Mouse (Mus musculus) liver, embryonic 15.5 days (tissue): ENCODE data around the gene Mpg. TPM values are rescaled to one million over a fixed set of nuclear protein-coding genes. Genes with fewer than 3 reads are reported as not detected.

ENCODE experiments used
- ATAC-seq: fragments of 200-750 bp; cut with Nextera tagmentation; 2 replicates; pipeline ENCODE4 v1.8.0; 2017; ENCODE audit warnings: moderate number of reproducible peaks, mild to moderate bottlenecking, moderate library complexity; ENCODE audit not compliant: insufficient read depth
- H3K27ac ChIP-seq: fragments of 300-500 bp; sonication (generic); replicated peaks from 2 replicates; pipeline ENCODE4 v1.5.1; 2015; ENCODE audit warnings: mild to moderate bottlenecking, inconsistent platforms
- H3K27me3 ChIP-seq: fragments of 300-500 bp; sonication (generic); 2 replicates; pipeline ENCODE4 v1.6.1; 2015; ENCODE audit warnings: mild to moderate bottlenecking, inconsistent platforms
- H3K36me3 ChIP-seq: fragments of 300-500 bp; sonication (generic); replicated peaks from 2 replicates; pipeline ENCODE4 v1.6.1; 2015; ENCODE audit warnings: moderate library complexity, mild to moderate bottlenecking, inconsistent platforms
- H3K4me1 ChIP-seq: fragments of 300-500 bp; sonication (generic); replicated peaks from 2 replicates; pipeline ENCODE4 v1.6.1; 2015; ENCODE audit warnings: inconsistent platforms
- H3K4me2 ChIP-seq: fragments of 300-500 bp; sonication (generic); 2 replicates; pipeline ENCODE4 v1.6.1; 2015; ENCODE audit warnings: moderate library complexity, mild to moderate bottlenecking, inconsistent platforms
- H3K4me3 ChIP-seq: fragments of 300-500 bp; sonication (generic); replicated peaks from 2 replicates; pipeline ENCODE4 v1.5.1; 2015; ENCODE audit warnings: mild to moderate bottlenecking, inconsistent platforms
- H3K9ac ChIP-seq: fragments of 300-500 bp; sonication (generic); 2 replicates; pipeline ENCODE4 v1.6.1; 2015; ENCODE audit warnings: moderate library complexity, mild to moderate bottlenecking, inconsistent platforms
- H3K9me3 ChIP-seq: fragments of 300-500 bp; sonication (generic); replicated peaks from 2 replicates; pipeline ENCODE4 v1.6.1; 2016; ENCODE audit warnings: inconsistent platforms
- WGBS: fragments of 180-500 bp; shearing (Covaris S2); methylation state at CpG from one replicate; pipeline ENCODE4 v1.1.7; 2015; ENCODE audit warnings: mixed read lengths; ENCODE audit not compliant: insufficient replicate concordance; 5-methylcytosine and 5-hydroxymethylcytosine counted together
- polyA plus RNA-seq: library from polyadenylated mRNA; unstranded; fragments of >200 nt; fragmentation: Nextera tagmentation; extraction: Ambion mirVana; gene quantifications from 2 replicates; pipeline ENCODE4 v1.2.1, GENCODE M21; 2015

Mpg gene
- polyA plus RNA-seq, 1 experiment from 2014 or later = 18.3 TPM

DNA sequence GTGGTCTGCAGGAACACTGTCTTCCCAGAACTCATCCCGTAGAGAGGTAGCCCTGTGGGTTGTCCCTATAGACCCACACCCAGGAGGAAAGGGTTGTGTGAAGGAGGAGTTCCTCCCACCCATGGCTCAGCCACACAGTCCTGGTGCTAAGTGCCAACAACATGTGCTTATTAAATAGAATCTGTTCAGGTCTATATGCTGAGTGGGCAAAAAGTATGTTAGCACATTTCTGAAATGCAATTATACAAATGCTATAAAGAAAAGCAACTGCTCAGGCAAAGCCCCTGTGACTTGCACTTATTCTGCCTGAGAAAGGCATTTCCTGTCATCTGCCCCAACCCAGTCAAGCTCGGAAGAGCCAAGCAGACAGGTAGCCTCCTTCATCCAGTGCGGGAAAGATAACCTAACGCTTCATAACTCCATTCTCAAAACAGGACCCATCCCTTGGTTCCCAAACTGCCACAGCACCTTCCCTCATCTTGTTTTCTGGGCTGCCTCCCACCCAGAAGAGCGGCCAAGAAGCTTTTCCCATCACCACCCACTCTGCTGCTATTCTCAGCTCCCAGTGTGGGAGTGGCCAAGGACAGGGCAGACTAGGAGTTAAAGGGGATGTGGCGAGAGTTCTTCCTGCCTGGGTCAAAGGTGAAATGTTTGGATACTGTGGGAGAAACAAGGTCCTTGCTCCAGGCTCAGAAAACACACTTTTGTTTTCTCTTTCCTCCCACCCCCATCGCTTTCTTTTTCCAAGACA is 17.1 kb downstream of the Mpg start:
- Histone ChIP-seq H3K36me3 (peaks cover 80% of the 10 kb centered on the region), H3K4me2 (peak overlapping the region; percentile 14)

DNA sequence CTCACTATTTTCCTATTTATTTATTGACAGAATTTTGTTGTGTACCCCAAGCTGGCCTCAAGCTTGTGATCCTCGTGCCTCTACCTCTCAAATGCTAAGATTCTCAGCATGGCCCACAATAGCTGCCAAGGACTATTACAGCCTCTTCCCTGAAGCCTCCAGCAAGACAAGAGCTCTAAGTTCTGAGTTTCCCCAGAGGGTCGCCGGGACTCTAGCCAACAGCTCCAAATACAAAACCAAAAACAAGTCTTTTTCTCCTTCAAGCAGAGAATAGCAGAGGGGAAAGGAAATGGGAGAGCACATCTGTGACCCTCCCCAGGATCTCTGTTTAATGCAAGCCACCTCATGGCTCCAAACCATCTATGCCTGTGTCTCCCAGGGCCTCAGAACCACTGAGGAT is 17.8 kb downstream of the Mpg start:
- H3K4me3 ChIP-seq = no peak overlapping the region
- peak overlapping the region; percentile 56 for H3K4me2 ChIP-seq
- peaks cover 96% of the 10 kb centered on the region for H3K4me1 ChIP-seq
- H3K27me3 ChIP-seq = no peaks in the 10 kb centered on the region
- H3K9me3 ChIP-seq = no peaks in the 10 kb centered on the region
- ATAC-seq = no peak
- peaks cover 79% of the 10 kb centered on the region for H3K36me3 ChIP-seq
- H3K27ac ChIP-seq = peak overlapping the region; percentile 99
- peak overlapping the region; percentile 68 for H3K9ac ChIP-seq
- 68% methylated on average over 3 of the region's 3 CpGs for WGBS

More for the DNA sequence above, 17.1 kb downstream of the Mpg start:
- no peak overlapping the region for H3K4me3 ChIP-seq
- no peaks in the 10 kb centered on the region for H3K27me3 ChIP-seq
- H3K4me1 ChIP-seq = peaks cover 94% of the 10 kb centered on the region
- H3K9me3 ChIP-seq = no peaks in the 10 kb centered on the region
- ATAC-seq = no peak
- WGBS = 73% methylated on average over 7 of the region's 7 CpGs
- H3K9ac ChIP-seq = peak overlapping the region; percentile 68
- H3K27ac ChIP-seq = peak overlapping the region; percentile 99

- Histone ChIP-seq H3K4me1 (peaks cover 97% of the 10 kb centered on the region), H3K27ac (peak overlapping the region; percentile 99), H3K27me3 (no peaks in the 10 kb centered on the region), H3K36me3 (peaks cover 79% of the 10 kb centered on the region), H3K9me3 (no peaks in the 10 kb centered on the region), H3K4me3 (peak overlapping the region; percentile 10; the same call in 1 of the 2 replicates), H3K4me2 (peak overlapping the region; percentile 56), H3K9ac (peak overlapping the region; percentile 68)
- no peak for ATAC-seq
- 64% methylated on average over 1 of the region's 1 CpGs for WGBS
These were observed 18.3 kb downstream of the Mpg start for GRCm38 (mm10) chr11:32244617-32245016.

DNA sequence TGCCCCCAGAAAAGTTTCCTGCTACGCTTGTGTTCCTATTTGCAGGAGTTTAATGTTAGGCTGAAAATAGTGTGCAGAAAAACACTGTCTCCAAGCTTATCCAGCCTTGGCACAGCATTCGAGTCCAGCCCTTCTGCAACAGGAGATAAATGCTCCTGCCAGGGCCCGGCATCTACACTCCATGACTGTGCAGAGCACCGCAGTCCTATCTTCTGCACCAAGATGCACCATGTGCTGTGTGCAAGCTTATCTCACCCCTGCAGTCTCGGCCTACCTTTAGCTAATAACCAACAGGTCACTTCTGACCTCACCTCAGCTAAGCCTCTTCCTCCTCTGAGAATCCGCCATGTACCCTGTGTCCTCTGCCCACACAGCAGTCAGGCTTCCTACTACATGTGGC is 19.3 kb downstream of the Mpg start:
- H3K9me3 ChIP-seq = no peaks in the 10 kb centered on the region
- H3K27ac ChIP-seq = peak overlapping the region; percentile 99
- H3K9ac ChIP-seq = peak overlapping the region; percentile 68
- peak; percentile 96 for ATAC-seq
- no peaks in the 10 kb centered on the region for H3K27me3 ChIP-seq
- H3K4me3 ChIP-seq = peak overlapping the region; percentile 10; the same call in 1 of the 2 replicates
- 28% methylated on average over 6 of the region's 6 CpGs for WGBS
- H3K36me3 ChIP-seq = peaks cover 78% of the 10 kb centered on the region
- peaks cover 97% of the 10 kb centered on the region for H3K4me1 ChIP-seq
- peak overlapping the region; percentile 56 for H3K4me2 ChIP-seq

DNA sequence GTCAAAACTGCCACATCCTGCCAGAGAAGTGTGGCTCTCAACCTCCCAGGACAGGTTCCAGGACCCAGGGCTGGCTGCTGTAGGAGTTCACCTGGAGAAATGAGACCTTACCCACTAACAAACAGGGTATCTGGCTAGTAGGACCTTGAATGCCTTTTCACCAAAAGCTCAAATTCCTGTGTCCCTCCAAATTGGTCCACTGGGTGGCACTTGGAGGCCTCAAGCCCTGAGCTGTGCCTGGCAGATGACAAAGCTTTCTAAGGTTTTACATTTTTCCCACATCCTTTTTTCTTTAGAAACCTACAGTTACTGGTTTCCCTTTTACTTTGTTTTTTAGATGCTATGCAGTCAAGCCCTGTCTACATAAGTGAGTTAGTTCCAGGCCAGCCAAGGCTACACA is 20.8 kb downstream of the Mpg start:
- H3K9me3 ChIP-seq = no peaks in the 10 kb centered on the region
- H3K27me3 ChIP-seq = no peaks in the 10 kb centered on the region
- H3K4me1 ChIP-seq = peaks cover 94% of the 10 kb centered on the region
- ATAC-seq = no peak
- H3K4me3 ChIP-seq = 0 out of 2 replicates have a peak overlapping the region, but pooled peaks have one; percentile 2
- H3K4me2 ChIP-seq = peak overlapping the region; percentile 37
- H3K27ac ChIP-seq = peak overlapping the region; percentile 99
- H3K9ac ChIP-seq = peak overlapping the region; percentile 64
- H3K36me3 ChIP-seq = peaks cover 74% of the 10 kb centered on the region

DNA sequence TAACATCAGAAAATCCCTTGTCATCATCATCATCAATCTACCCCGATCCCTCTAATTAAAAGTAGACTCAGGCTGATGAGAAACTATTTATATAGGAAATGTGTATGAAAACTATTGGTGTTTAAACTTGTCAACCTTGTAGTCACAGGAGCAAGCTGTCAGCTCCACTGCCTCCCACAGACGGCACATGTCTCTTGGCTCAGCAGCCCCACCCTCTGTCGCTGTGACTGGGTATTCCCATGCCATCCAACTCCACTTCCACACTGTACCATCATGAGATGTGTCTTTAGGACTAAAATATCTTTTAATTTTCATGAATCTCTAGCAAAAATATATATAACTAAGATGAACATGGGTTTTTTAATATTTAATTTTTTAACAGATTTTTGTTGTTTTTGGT is 22.0 kb downstream of the Mpg start:
- no peak overlapping the region for H3K4me2 ChIP-seq
- H3K9ac ChIP-seq = peak overlapping the region; percentile 64; the same call in 1 of the 2 replicates
- 64% methylated on average over 3 of the region's 3 CpGs for whole genome bisulfite sequencing
- no peak for ATAC-seq
- H3K4me1 ChIP-seq = peaks cover 94% of the 10 kb centered on the region
- H3K27ac ChIP-seq = peak overlapping the region; percentile 99
- no peaks in the 10 kb centered on the region for H3K9me3 ChIP-seq
- no peak overlapping the region for H3K4me3 ChIP-seq
- H3K27me3 ChIP-seq = no peaks in the 10 kb centered on the region
- peaks cover 79% of the 10 kb centered on the region for H3K36me3 ChIP-seq

- 50% methylated on average over 8 of the region's 8 CpGs for WGBS
- no peaks in the 10 kb centered on the region for H3K27me3 ChIP-seq
- peak overlapping the region; percentile 62 for H3K9ac ChIP-seq
- H3K4me2 ChIP-seq = peak overlapping the region; percentile 42
- ATAC-seq = peak; percentile 99
- peaks cover 96% of the 10 kb centered on the region for H3K4me1 ChIP-seq
- peaks cover 75% of the 10 kb centered on the region for H3K36me3 ChIP-seq
- H3K9me3 ChIP-seq = no peaks in the 10 kb centered on the region
- 0 out of 2 replicates have a peak overlapping the region, but pooled peaks have one; percentile 4 for H3K4me3 ChIP-seq
- peak overlapping the region; percentile 99 for H3K27ac ChIP-seq
These were observed 24.8 kb downstream of the Mpg start for GRCm38 (mm10) chr11:32250880-32251763.

DNA sequence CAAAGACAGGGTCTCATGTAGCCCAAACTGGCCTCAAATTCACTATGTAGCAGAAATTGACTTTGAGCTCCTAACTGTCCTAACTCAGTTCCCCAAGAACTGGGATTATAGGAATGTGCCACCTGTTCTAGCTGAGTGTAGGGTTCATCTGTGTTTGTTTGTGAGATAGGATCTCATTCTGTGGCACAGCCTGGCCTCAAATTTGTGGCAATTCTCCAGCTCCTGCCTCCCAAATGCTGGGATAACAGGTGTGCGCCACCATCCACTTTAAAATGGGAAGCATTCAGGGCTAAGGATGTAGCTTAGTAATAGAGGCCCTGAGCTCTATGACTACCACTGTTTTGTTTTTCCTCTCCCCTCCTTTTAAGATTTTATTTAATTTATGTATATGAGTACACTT is 26.8 kb downstream of the Mpg start:
- Histone ChIP-seq H3K27ac (peak overlapping the region; percentile 99), H3K9ac (no peak overlapping the region), H3K4me2 (no peak overlapping the region), H3K4me1 (peaks cover 92% of the 10 kb centered on the region), H3K36me3 (peaks cover 57% of the 10 kb centered on the region), H3K4me3 (no peak overlapping the region), H3K9me3 (no peaks in the 10 kb centered on the region), H3K27me3 (no peaks in the 10 kb centered on the region)
- whole genome bisulfite sequencing = 100% methylated on average over 1 of the region's 1 CpGs
- ATAC-seq = no peak

GRCm38 (mm10) chr11:32256146-32256545 is 29.8 kb downstream of the Mpg start:
- Histone ChIP-seq H3K9ac (peak overlapping the region; percentile 66), H3K9me3 (no peaks in the 10 kb centered on the region), H3K4me3 (peak overlapping the region; percentile 15), H3K4me2 (peak overlapping the region; percentile 56), H3K27ac (peak overlapping the region; percentile 99), H3K27me3 (no peaks in the 10 kb centered on the region), H3K4me1 (peaks cover 85% of the 10 kb centered on the region), H3K36me3 (peaks cover 58% of the 10 kb centered on the region)
- WGBS = 23% methylated on average over 1 of the region's 1 CpGs
- ATAC-seq = peak; percentile 100

DNA sequence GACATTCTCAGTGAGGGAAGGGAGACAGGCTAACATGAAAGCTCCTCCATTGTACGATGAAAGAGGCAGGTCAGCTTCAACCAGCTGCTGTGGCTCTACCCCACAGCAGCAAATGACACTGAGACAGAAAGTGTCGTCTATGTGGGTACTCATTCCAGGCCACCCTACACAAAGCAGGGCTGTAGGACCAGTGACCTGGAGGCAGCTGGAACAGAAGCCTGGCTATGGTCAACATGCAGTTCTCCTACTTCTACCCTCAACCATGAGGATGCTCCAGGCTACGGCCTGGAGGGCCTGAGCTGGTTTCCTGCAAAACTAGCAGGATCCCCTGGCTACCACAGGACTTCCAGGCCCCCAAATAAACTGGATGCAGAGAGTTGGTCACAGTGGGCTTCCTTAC is 30.3 kb downstream of the Mpg start:
- Histone ChIP-seq H3K4me1 (peaks cover 84% of the 10 kb centered on the region), H3K4me3 (peak overlapping the region; percentile 15), H3K27me3 (no peaks in the 10 kb centered on the region), H3K9ac (peak overlapping the region; percentile 66), H3K27ac (peak overlapping the region; percentile 99), H3K36me3 (peaks cover 58% of the 10 kb centered on the region), H3K9me3 (no peaks in the 10 kb centered on the region), H3K4me2 (peak overlapping the region; percentile 56)
- peak; percentile 19 for ATAC-seq
- 50% methylated on average over 3 of the region's 3 CpGs for WGBS
